Mouse (Mus musculus) neural tube, embryonic 12.5 days (tissue): ENCODE results near the gene Fam83c. TPM values are rescaled to one million over a fixed set of nuclear protein-coding genes. Genes with fewer than 3 reads are reported as not detected.
"Not testable (repeated sequence)": the region's sequence is repeated elsewhere in the genome, so short reads cannot be mapped to it uniquely, and the experiment has no call there.

Source experiments
- ATAC-seq: fragments of 200-750 bp; cut with Nextera tagmentation; 2 replicates; pipeline ENCODE4 v1.8.0; 2017; ENCODE audit warnings: low read depth, mild to moderate bottlenecking, moderate TSS enrichment, moderate library complexity; ENCODE audit not compliant: low FRiP score
- H3K27ac ChIP-seq: fragments of 300-500 bp; sonication (generic); 2 replicates; pipeline ENCODE4 v1.5.1; 2016
- H3K27me3 ChIP-seq: fragments of 300-500 bp; sonication (generic); replicated peaks from 2 replicates; pipeline ENCODE4 v1.6.1; 2016; ENCODE audit warnings: mild to moderate bottlenecking
- H3K36me3 ChIP-seq: fragments of 300-500 bp; sonication (generic); 2 replicates; pipeline ENCODE4 v1.6.1; 2016; ENCODE audit warnings: mild to moderate bottlenecking
- H3K4me1 ChIP-seq: fragments of 300-500 bp; sonication (generic); 2 replicates; pipeline ENCODE4 v1.6.1; 2016
- H3K4me2 ChIP-seq: fragments of 300-500 bp; sonication (generic); replicated peaks from 2 replicates; pipeline ENCODE4 v1.6.1; 2016; ENCODE audit warnings: mild to moderate bottlenecking
- H3K4me3 ChIP-seq: fragments of 300-500 bp; sonication (generic); 2 replicates; pipeline ENCODE4 v1.5.1; 2016
- H3K9ac ChIP-seq: fragments of 300-500 bp; sonication (generic); 2 replicates; pipeline ENCODE4 v1.6.1; 2016; ENCODE audit warnings: mild to moderate bottlenecking
- H3K9me3 ChIP-seq: fragments of 300-500 bp; sonication (generic); 2 replicates; pipeline ENCODE4 v1.6.1; 2016; ENCODE audit warnings: mild to moderate bottlenecking
- WGBS: fragments of 180-500 bp; shearing (Covaris S2); methylation state at CpG from one replicate; pipeline ENCODE4 v1.1.7; 2016; 5-methylcytosine and 5-hydroxymethylcytosine counted together
- polyA plus RNA-seq: library from polyadenylated mRNA; unstranded; fragments of >200 nt; fragmentation: Nextera tagmentation; extraction: Ambion mirVana; gene quantifications from 2 replicates; pipeline ENCODE4 v1.2.1, GENCODE M21; 2016

Gene Fam83c
- polyA plus RNA-seq, 1 experiment from 2014 or later: 0.63 TPM

DNA sequence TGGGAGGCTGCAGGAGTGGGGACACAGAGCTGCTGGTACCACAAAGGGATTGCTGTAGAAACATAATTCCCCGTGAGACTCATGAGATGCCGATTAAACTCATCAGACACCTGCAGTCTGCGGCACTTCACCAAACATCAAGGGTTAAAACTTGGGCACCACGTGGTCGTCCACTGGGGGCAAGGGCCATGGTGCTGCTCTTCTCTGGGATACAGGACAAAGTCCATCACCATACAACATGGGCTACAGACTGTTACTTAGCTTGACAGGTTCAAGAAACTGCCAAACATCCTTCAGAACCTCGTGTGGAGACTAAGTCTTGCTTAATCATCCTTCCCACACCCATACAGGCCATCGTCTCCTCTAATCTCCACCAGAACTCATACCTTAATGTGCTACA, 25.4 kb upstream of the Fam83c start:
- Histone ChIP-seq H3K27ac (no peak overlapping the region), H3K4me1 (peaks cover 13% of the 10 kb centered on the region), H3K9ac (no peak overlapping the region), H3K27me3 (no peaks in the 10 kb centered on the region), H3K4me2 (no peak overlapping the region), H3K9me3 (no peaks in the 10 kb centered on the region), H3K36me3 (peaks cover 21% of the 10 kb centered on the region), H3K4me3 (no peak overlapping the region)
- no peak for ATAC-seq
- 86% methylated on average over 7 of the region's 7 CpGs for WGBS

DNA sequence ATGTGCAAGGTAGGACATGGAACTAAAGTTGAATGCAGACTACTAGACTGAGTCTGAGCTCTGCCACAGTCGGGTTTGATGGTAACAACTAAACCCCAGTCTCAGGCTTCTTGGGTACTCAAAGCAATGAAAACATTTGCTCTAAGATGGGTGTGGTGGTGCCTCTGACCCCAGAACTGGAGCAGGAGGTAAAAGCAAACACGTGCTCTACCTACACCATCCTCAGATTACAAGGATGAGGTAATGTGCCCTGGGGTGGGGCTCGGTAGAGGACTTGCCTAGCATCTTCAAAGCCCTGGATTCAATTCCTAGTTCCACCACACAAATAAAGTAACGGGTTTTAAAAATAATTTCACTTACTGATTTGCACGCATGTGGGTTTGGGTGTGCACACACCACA, 17.9 kb upstream of the Fam83c start:
- H3K27me3 ChIP-seq: no peaks in the 10 kb centered on the region
- no peak overlapping the region for H3K9ac ChIP-seq
- no peak overlapping the region for H3K27ac ChIP-seq
- peaks cover 48% of the 10 kb centered on the region for H3K36me3 ChIP-seq
- H3K4me2 ChIP-seq: no peak overlapping the region
- no peak for ATAC-seq
- WGBS: 93% methylated on average over 5 of the region's 5 CpGs
- no peaks in the 10 kb centered on the region for H3K9me3 ChIP-seq
- no peak overlapping the region for H3K4me3 ChIP-seq
- H3K4me1 ChIP-seq: no peaks in the 10 kb centered on the region

DNA sequence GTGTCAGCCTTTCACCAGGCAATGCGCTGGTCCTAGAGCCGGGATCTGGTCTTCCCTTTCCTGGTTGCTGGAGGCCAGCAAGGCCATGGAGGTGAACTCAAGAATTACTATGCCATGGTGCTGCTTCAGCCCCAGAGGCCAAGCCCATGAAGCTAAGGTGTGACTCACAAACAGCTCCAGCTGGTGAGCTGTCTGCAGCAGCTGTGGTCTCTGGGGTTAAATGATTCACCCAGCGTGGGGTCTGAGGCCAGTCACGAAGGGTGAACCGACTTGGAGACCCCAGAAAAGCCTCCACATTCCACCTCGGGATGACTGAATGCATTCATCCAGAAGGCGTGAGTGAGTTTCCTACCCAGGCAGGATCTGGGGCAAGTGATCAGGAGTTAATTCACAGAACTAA, 15.5 kb upstream of the Fam83c start:
- no peak overlapping the region for H3K4me3 ChIP-seq
- peaks cover 52% of the 10 kb centered on the region for H3K36me3 ChIP-seq
- 82% methylated on average over 7 of the region's 7 CpGs for WGBS
- H3K9me3 ChIP-seq: no peaks in the 10 kb centered on the region
- ATAC-seq: no peak
- H3K27ac ChIP-seq: no peak overlapping the region
- no peak overlapping the region for H3K9ac ChIP-seq
- H3K4me1 ChIP-seq: no peaks in the 10 kb centered on the region
- no peak overlapping the region for H3K4me2 ChIP-seq
- no peaks in the 10 kb centered on the region for H3K27me3 ChIP-seq

DNA sequence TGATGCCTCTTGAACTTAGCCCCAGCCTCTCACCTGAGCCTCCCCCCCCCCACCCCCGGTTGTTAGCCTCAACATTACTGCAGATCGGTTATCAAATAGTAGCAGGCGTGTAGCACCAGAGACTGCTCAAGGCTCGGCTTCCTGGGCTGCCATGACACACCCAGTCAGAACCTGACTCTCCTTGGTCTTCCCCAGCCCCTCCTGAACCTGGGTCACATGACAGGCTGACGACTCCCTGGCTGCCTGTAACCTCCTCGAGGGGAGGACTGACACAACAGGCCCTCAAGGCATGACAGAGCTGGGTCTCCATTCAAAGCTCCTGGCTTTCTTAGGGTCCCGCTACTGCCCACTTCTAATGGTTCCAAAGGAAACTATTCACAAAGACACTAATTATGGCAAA, 14.8 kb upstream of the Fam83c start:
- Histone ChIP-seq H3K27me3 (no peaks in the 10 kb centered on the region), H3K9ac (no peak overlapping the region), H3K36me3 (peaks cover 56% of the 10 kb centered on the region), H3K4me2 (no peak overlapping the region), H3K9me3 (no peaks in the 10 kb centered on the region), H3K27ac (no peak overlapping the region), H3K4me1 (no peaks in the 10 kb centered on the region), H3K4me3 (no peak overlapping the region)
- ATAC-seq: no peak
- 76% methylated on average over 7 of the region's 7 CpGs for WGBS

DNA sequence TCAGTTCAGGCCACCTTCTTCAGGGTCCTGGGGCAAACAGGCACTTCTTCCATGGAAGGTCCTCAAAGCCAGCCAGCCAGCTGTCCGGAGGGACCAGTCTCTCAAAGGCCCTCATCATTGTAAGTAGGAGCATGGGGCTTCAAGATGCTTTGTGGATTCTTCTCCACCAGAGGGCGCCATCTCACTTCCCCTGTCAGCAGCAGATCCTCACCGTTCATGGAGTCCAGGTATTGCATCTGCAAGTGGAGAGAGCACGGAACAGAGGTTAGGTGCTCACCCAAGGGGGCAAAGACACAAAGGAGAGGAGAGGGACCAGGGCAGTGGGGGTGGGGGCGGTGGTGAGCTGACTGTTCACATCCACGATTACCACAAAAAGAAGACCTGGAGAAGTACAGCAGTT, 13.6 kb upstream of the Fam83c start:
- no peak overlapping the region for H3K4me3 ChIP-seq
- no peak overlapping the region for H3K4me2 ChIP-seq
- peaks cover 51% of the 10 kb centered on the region for H3K36me3 ChIP-seq
- no peak for ATAC-seq
- H3K9ac ChIP-seq: no peak overlapping the region
- WGBS: 44% methylated on average over 6 of the region's 6 CpGs
- H3K27ac ChIP-seq: no peak overlapping the region
- H3K9me3 ChIP-seq: no peaks in the 10 kb centered on the region
- no peaks in the 10 kb centered on the region for H3K4me1 ChIP-seq
- H3K27me3 ChIP-seq: no peaks in the 10 kb centered on the region

DNA sequence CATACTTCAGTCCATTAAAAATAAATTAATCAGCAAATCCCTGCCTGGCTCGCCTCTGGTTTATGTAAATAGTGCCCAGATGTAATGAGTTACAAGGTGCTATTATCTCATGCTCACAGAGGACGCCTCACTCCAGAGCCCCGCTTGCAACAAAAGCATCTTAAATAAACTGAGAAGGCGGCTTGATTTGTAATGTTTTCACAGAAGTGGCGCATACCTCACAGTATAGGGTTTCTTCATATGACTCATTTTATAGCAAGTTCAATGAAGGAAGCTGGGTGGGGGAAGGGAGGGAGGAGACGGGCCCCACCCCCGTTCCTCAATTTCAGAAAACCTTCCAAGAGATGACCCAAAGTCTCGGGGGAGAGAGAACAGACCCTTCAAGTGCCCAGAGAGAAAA, 12.3 kb upstream of the Fam83c start:
- H3K36me3 ChIP-seq: peaks cover 46% of the 10 kb centered on the region
- 85% methylated on average over 8 of the region's 8 CpGs for WGBS
- H3K27me3 ChIP-seq: no peaks in the 10 kb centered on the region
- H3K4me1 ChIP-seq: no peaks in the 10 kb centered on the region
- no peak overlapping the region for H3K9ac ChIP-seq
- H3K4me3 ChIP-seq: no peak overlapping the region
- H3K4me2 ChIP-seq: no peak overlapping the region
- ATAC-seq: no peak
- no peak overlapping the region for H3K27ac ChIP-seq
- no peaks in the 10 kb centered on the region for H3K9me3 ChIP-seq

DNA sequence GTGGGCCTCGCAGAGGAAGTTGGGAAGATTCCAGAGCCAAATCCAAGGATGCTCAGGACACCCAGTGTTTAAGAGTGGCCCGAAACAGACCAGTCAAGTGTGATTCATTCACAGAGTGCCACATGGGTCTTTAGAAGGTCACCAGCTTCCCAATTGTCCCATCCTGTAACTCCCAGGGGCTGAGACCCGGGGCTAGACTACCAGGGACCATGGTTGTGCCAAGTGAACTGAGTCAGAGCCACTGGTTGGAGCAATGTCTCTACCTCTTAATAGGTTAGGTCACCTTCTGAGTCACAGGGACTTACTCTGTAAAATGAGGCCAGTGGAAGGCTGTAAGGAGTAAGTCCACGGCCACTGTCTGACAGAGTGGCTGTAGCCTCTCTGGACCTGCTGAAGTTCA, 4.3 kb upstream of the Fam83c start:
- 83% methylated on average over 4 of the region's 4 CpGs for WGBS

DNA sequence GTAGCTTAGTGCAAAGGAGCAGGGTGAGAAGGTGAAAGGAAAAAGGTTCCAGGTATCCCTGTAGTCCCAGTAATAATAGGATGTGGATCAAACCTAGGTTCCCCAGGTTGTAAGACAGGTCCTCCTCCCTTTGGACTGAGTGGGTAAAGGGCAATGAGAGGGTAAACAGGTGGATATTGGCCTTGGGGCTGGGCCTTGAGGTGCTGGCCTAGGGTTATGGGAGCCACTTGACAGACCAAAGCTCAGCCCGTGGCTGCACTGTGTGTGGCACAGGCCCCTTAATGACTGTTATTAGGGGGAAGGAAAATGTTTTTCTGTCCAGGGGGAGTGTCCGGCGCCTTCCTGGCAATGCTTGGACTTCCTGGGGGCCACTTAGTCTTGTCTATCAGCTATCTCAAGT, 3.3 kb upstream of the Fam83c start:
- ATAC-seq: no peak
- WGBS: 68% methylated on average over 3 of the region's 3 CpGs

More for the DNA sequence above, 4.3 kb upstream of the Fam83c start:
- H3K9ac ChIP-seq: no peak overlapping the region
- no peak overlapping the region for H3K27ac ChIP-seq
- no peak for ATAC-seq
- no peak overlapping the region for H3K4me3 ChIP-seq
- H3K4me1 ChIP-seq: no peaks in the 10 kb centered on the region
- H3K36me3 ChIP-seq: no peaks in the 10 kb centered on the region
- H3K27me3 ChIP-seq: no peaks in the 10 kb centered on the region
- H3K4me2 ChIP-seq: no peak overlapping the region
- no peaks in the 10 kb centered on the region for H3K9me3 ChIP-seq

DNA sequence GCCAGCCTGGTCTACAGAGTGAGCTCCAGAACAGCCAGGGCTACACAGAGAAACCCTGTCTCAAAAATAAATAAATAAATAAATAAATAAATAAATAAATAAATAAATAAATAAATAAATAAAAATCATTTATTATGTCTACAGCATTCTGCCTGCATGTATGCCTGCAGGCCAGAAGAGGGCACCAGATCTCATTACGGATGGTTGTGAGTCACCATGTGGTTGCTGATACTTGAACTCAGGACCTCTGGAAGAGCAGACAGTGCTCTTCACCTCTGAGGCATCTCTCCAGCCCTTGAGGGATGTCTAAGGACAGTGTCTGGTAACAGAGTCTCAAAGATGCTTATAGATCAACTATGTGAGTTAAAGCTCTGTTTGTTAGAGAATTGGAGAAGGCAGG, 2.6 kb downstream of the Fam83c start:
- H3K27ac ChIP-seq, H3K9me3 ChIP-seq, H3K36me3 ChIP-seq, H3K4me2 ChIP-seq, H3K4me1 ChIP-seq, H3K27me3 ChIP-seq, ATAC-seq, H3K9ac ChIP-seq, H3K4me3 ChIP-seq: not testable (repeated sequence)
- 68% methylated on average over 1 of the region's 1 CpGs for WGBS

More for the DNA sequence above, 3.3 kb upstream of the Fam83c start:
- Histone ChIP-seq H3K9me3 (no peaks in the 10 kb centered on the region), H3K4me3 (no peak overlapping the region), H3K36me3 (no peaks in the 10 kb centered on the region), H3K27me3 (no peaks in the 10 kb centered on the region), H3K27ac (no peak overlapping the region), H3K4me2 (no peak overlapping the region), H3K9ac (no peak overlapping the region), H3K4me1 (no peaks in the 10 kb centered on the region)

DNA sequence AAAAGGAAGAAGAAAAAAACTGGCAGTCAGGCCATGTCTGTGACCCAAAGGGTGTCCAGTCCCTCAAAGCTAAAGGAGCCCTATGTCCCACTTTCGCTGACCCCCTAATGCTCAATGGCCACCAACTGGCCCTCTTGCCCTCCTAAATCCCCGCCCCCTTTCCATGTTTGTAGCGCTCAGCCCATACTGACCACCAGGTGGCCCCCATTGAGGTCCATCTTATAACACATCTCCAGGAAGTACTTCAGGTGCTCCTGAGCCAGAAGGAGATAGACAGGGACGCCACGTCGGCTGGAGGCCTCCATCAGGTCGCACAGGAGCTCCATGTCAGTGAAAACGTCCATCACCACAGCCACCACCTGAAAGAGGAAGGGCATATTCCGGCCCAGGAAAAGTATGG, 3.4 kb downstream of the Fam83c start:
- no peak overlapping the region for H3K27ac ChIP-seq
- no peaks in the 10 kb centered on the region for H3K36me3 ChIP-seq
- H3K27me3 ChIP-seq: no peaks in the 10 kb centered on the region
- WGBS: 72% methylated on average over 9 of the region's 9 CpGs
- H3K4me2 ChIP-seq: no peak overlapping the region
- no peak overlapping the region for H3K9ac ChIP-seq
- H3K4me1 ChIP-seq: peaks cover 9% of the 10 kb centered on the region
- no peak overlapping the region for H3K4me3 ChIP-seq
- no peaks in the 10 kb centered on the region for H3K9me3 ChIP-seq
- ATAC-seq: no peak

DNA sequence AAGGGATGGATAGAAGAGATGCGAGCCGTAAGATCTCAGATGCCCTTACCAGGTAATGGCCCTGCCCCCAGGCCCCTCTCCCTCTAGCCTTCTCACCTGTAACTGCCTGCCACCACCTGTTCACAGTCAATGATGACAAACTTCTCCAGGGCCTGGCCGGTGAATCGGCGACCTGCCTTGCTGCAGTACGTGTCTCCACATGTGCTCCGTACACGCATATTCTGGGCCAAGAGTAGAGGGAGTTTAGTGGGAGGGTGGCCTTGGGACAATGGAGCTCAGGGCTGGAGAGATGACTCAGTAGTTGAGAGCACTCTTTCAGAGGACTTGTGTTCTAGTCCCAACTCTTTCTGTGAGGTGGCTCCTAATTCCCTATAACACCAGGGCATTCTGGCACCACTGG, 3.8 kb downstream of the Fam83c start:
- Histone ChIP-seq H3K4me1 (peaks cover 11% of the 10 kb centered on the region), H3K27me3 (no peaks in the 10 kb centered on the region), H3K9me3 (no peaks in the 10 kb centered on the region), H3K9ac (no peak overlapping the region), H3K4me3 (no peak overlapping the region), H3K36me3 (no peaks in the 10 kb centered on the region), H3K4me2 (no peak overlapping the region), H3K27ac (no peak overlapping the region)
- 90% methylated on average over 8 of the region's 8 CpGs for WGBS
- no peak for ATAC-seq

DNA sequence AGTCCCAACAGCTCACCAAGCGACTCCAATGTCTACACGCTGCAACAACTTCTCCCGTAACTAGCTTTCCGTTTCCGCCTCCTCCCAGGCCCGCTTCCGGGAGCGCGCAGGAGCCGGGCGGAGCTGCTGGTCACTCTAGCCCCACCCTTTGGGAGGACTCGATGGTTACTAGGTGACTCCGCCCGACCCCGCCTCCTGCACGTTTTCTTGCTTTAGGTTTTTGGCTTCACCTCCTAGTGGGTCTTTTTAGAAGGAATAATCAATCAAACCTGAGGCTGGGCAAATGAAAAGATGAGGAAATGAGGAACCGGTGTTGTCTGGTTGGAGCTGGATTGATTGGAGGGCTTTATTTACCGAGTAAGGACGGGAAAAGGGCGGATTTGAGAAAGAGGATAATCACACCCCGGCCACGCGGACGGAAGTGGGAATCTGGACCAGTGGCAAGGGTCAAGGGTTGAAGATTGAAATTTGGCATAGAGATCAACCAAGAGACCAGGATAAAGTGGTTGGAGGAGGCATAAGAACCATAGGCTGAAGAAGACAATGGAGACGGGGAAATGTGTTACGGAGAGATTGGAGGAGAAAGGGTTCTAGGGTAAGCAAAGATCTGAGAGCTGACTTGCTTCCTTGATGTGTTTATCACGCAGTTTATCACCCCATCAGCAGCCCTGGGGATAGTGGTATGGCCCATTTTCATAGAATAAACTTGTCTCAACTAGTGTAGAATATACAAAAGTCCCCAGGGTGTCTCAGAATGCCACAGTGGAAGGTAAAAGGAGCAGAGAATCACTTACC, 7.8 kb downstream of the Fam83c start, which contains the start of gene Eif6:
Eif6 (minus strand) TSS at position 296 of the 795 bp plus-strand sequence.
- Histone ChIP-seq H3K4me2 (peak within 1 kb of the TSS; percentile 95), H3K36me3 (peaks cover 21% of the 10 kb centered on the region), H3K27me3 (no peaks in the 10 kb centered on the region), H3K4me1 (peaks cover 19% of the 10 kb centered on the region), H3K27ac (0 out of 2 replicates have a peak within 1 kb of the TSS, but pooled peaks have one; percentile 37), H3K4me3 (peak within 1 kb of the TSS; percentile 91), H3K9me3 (no peaks in the 10 kb centered on the region), H3K9ac (peak within 1 kb of the TSS; percentile 83)
- 3% methylated on average over 27 of the region's 27 CpGs for WGBS
- ATAC-seq: peak; percentile 92
